Mouse (Mus musculus): ENCODE results near the gene Gmeb2.

Gene Gmeb2

DNA sequence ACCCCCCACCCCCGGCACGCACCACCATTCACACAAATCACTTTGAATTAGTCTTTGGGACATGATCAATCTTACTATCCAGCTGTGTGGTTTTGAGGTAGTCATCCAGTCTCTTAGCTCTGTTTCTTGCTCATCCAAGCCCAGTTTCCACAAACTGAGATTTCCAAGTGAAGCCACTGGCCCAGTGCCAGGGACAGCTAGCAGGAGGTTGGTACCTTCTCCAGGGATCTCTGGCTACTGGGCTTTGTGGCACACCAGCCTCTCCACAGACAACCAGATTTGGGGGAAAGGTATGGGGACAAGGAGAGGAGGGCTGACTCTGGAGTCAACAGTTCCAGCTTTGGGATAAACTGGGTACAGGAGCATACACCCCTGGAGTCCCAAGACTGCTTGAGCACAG is 67.5 kb downstream of the Gmeb2 start:
- DNase-seq, result no peak

GRCm38 (mm10) chr2:181219538-181220216 is 68.2 kb downstream of the Gmeb2 start, which contains the start of gene Fndc11:
Gene Fndc11, plus strand, starts transcription at chr2:181220013.
- DNase-seq, result peak; percentile 85

DNA sequence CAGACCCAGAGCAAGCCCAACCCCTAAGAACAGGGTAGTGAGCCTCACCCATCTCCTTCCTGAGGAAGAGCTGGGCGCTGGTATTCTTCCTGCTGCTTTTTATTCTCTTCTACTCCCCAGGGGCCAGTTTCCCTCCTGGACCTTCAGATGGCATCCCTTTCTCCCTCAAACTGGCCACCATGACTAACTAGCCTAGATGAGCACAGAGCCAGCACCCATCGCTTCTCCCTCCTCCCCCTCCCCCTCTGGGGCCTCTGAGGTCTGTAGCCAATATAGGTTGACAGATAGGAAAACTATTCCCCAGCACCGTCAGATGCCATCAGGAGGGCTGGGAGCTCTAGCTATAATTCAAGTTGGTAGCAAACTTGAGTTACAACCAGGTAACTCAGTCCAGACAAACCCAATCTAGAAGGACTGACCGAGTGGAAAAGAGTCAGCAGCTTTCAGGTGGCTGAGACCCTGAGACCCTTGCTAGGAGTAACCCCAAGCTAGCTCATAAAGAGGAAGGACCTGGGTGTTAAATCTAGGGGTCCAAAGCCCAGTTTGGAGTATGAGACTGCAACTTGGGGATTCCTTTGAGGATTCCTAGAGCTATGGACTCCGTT is 68.9 kb downstream of the Gmeb2 start:
- DNase-seq, result no peak

GRCm38 (mm10) chr2:181216037-181216436 is 71.8 kb downstream of the Gmeb2 start:
- no peak for DNase-seq

DNA sequence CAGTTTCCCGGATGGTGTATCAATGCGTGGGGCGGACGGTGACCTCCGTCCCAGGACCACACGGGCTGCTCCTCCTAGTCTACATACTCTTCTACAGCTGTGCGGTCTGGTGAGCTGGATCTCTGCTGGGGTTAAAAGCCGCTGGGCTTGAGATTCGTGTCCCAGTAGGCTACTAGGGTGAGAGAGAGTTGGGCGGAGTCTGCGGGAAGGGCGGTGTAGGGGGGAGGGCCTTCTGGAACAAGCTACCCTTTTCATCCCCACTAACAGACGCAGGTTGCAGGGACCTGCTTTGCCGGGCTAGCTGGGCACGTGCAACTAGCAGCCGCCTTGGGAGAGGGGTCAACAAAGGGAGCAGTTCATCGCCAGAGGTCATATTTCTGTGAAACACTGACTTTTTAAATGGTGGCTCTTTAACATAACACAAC is 74.8 kb downstream of the Gmeb2 start, which contains the start of gene Srms:
Gene Srms (minus strand): TSS at position 165 of the 425 bp plus-strand sequence.
- DNase-seq, result peak; percentile 59

DNA sequence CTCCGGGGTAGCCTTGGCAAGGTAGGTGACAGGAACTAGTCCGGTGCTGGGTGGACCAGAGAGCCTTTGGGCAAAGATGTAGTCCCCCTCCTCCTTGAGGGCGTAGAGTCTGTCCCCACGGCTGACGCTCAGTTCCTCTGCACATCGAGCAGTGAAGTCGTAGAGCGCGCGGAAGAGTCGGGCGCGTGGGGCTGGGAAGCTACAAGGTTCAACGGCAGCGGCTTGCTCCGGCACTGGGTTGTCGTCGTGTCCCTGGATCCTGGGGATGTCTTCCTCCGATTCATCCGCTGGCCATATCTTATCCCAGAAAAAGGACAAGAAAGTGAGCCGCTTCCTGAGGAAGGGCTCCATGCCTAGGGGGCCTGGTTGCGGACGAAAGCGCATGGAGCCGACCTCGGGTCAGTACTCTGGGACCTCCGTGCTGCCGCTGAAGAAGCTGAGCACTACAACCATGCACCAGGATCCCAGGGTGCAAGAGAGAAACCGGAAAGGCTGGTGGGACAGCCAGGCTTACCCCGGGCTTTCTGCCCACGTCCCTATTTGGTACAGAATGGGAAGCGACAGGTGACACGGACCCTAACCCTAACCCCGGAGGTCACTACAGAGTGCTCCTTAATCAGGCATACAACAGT is 75.3 kb downstream of the Gmeb2 start:
- no peak for DNase-seq

- no peak for DNase-seq
Observed at GRCm38 (mm10) chr2:181206118-181206517, 81.7 kb downstream of the Gmeb2 start.

DNA sequence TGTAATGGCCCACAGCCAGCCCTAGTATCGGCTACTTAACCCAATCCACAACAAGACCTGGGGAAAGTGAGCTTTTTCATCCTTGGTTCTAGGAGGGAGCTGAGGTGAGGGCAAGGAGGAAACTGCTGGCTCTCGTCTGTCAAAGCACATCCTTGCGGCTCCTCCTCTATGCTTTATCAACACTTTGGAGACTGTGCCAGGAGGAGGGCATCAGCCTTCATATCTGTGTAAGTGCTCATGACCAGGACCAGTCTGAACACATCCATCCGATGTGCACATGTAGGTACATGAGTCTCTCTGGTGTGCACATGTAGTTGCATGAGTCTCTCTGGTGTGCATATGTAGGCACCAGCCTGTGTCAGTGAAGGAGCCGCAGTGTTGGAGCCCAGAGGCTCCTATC is 82.2 kb downstream of the Gmeb2 start:
- no peak for DNase-seq

GRCm38 (mm10) chr2:181202886-181203285 is 84.9 kb downstream of the Gmeb2 start:
- no peak for DNase-seq

- no peak for DNase-seq
Observed at GRCm38 (mm10) chr2:181202422-181202821, 85.4 kb downstream of the Gmeb2 start, which contains the start of gene Ptk6. Gene Ptk6, minus strand, starts transcription at chr2:181202789.

GRCm38 (mm10) chr2:181201606-181202005 is 86.2 kb downstream of the Gmeb2 start:
- DNase-seq, result no peak
